Mouse (Mus musculus): ENCODE data around the gene Per1. TPM values are rescaled to one million over a fixed set of nuclear protein-coding genes. Genes with fewer than 3 reads are reported as not detected.

Gene Per1
- total RNA-seq, 4 experiments from 2014 or later: 105 to 140 (median 114) TPM

GRCm38 (mm10) chr11:69111051-69111810 lies 16.2 kb downstream of the Per1 start:
- no peak for DNase-seq (ENCODE audit: low spot score in 2 of 2)

- no peak for DNase-seq (ENCODE audit: low spot score in 2 of 2)
Observed at GRCm38 (mm10) chr11:69111865-69112264, 16.8 kb downstream of the Per1 start.

GRCm38 (mm10) chr11:69114018-69114417 lies 19.0 kb downstream of the Per1 start:
- DNase-seq (ENCODE audit: low spot score in 2 of 2): no peak

DNA sequence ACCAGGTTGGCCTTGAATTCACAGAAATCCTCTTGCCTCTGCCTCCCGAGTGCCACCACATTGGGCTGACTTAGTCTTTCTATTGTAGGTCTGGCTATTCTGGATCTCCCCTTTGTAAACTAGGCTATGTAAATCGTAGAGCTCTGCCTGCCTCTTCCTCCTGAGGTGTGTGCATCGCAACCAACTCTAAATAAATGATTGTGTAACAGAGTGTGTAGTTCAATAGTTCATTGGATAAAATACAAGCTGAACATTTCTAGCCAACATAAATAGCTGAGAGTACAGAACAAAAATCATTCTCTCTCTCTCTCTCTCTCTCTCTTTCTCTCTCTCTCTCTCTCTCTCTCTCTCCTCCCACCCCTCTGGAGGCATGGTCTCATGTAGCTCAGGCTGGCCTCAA lies 19.6 kb downstream of the Per1 start:
- DNase-seq (ENCODE audit: low spot score in 2 of 2): no peak

GRCm38 (mm10) chr11:69116843-69117242 lies 21.8 kb downstream of the Per1 start:
- no peak for DNase-seq (ENCODE audit: low spot score in 2 of 2)

DNA sequence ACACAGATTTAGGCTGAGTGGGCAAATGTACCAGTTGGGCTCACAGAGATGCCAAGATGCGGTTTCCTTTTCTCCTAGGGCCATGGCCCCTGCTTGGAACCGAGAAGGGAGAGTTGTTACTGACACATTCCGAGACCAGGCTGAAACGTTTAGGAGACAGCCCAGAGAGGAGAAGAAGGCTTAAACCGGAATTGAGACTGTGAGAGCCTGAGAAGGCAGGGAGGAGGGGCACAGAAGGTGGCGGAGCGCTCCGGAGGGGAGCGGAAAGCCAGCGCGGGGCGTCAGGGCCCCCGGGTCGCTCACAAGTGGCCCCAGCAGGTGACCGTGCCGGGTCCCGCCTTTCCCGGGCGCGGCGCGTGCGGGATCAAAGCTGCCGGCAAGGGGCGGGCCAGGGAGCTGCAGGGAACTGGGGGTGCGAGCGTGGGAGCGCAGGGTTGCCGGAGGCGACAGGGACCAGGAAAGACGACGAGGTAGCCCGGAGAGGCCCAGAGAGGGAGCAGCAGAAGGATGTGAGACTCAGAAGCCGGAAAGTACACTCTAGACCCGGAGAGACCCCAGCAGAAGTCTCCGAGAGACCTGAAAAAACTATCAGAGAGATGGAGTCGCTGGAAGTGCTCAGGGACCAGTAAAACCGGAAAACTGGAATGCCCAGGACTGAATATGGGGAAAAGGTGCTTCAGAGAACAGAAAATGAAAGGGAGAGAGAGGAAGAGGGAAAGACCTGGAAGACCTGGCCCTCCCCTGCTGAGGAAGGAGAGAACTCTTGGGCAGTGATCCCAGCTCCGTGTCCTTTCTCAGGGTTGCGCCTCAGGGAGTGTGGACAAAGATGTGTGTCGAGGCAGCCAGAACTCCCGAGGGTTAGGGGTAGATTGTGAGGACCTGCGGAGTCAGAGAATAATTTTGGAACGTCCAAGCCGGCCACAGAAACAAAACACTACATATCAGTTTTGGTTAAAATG lies 23.0 kb downstream of the Per1 start:
- DNase-seq (ENCODE audit: low spot score in 2 of 2): no peak

GRCm38 (mm10) chr11:69118765-69119164 lies 23.7 kb downstream of the Per1 start:
- DNase-seq (ENCODE audit: low spot score in 2 of 2): peak in 1 of 2 experiments; percentile 89

DNA sequence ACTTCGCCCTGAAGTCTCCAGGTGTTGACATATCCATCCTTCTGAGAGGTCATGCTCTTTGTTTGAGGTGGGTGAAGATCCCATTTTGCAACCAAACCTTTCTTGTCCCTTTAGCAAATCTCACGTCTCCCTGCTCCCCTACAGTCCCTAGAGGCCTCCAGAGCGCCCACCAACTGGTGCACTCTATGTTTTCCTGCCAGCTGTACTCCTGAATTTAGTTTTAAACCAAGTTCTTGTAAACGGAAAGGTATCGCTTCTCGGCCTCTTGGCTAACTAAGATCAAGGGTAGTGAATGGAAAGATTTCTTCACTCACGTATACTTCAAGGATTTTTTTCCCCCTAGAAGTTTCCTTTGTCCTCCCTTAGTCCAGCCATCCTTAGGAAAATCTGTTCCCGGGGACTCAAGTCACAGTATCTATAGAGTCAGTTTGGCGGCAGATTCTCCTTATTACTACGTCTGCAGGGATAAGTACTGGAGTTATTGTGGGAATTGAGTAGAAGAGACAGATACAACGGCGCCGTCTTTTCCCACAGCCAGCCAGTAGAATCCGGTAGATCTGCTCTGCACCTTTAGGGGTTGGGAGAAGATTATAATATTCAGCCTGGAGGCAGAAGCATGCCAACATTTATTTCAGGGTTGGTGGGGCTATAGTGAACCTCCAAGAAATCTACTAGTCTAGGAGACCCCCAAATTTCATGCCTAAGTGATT lies 24.6 kb downstream of the Per1 start:
- no peak for DNase-seq (ENCODE audit: low spot score in 2 of 2)

- DNase-seq (ENCODE audit: low spot score in 2 of 2): no peak
Observed at GRCm38 (mm10) chr11:69120221-69121000, 25.4 kb downstream of the Per1 start, which contains the start of gene Hes7. Gene Hes7 (plus strand): TSS chr11:69120404.

DNA sequence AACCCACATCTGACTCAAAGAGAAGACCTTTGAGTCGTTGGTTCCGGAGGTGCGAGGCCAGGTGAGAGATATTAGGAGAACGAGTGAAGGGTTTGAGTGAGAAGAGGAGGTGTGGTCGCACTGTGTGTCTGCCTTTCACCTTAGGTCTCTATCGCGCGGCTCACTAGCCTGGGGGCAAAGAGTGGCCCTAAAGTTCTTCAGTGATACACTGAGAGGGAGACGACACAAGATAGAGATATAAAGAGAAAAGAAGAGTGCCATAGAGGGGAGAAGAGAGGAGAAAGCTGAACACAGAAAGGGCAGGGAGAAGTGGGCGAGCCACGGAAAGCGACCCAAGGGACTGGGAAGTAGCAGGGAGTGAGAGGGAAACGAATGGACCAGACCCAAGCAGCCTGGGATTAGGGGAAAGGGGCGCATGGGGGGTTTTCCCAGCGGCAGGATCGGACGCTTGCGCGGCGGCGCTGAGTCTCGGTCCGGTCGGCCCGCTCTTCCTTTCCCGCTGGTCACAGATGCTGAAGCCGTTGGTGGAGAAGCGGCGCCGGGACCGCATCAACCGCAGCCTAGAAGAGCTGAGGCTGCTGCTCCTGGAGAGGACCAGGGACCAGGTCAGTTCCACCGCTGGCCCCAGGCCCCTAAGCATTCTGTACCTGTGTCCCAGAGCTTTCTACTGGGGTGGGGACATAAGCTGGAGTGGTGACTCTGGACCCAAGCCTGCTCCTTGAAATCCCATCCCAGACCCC lies 26.2 kb downstream of the Per1 start:
- no peak for DNase-seq (ENCODE audit: low spot score in 2 of 2)

GRCm38 (mm10) chr11:69121741-69122335 lies 26.8 kb downstream of the Per1 start:
- DNase-seq (ENCODE audit: low spot score in 2 of 2): no peak

DNA sequence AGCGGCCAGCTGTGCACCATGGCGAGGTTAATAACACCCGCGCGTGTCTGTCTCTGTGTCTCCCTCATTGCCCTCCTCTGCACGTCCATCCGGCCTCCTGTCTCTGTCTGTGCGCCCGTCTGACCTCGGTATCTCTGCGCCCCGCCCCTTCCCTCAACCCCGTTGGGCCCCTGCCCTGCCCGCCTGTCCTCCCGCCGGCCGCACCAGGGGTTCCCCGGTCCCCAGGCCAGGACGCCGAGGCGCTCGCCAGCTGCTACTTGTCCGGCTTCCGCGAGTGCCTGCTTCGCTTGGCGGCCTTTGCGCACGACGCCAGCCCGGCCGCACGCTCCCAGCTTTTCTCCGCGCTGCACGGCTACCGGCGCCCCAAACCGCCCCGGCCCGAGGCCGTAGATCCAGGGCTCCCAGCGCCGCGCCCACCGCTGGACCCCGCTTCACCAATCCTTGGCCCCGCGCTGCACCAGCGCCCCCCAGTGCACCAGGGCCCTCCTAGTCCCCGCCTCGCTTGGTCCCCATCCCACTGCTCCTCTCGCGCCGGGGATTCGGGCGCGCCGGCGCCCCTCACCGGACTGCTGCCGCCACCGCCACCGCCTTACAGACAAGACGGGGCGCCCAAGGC lies 27.4 kb downstream of the Per1 start, which contains the start of gene 9130213A22Rik:
Gene 9130213A22Rik (minus strand): TSS at position 254 of the 616 bp plus-strand sequence.
- DNase-seq (ENCODE audit: low spot score in 2 of 2): peak; percentile 79 to 81

GRCm38 (mm10) chr11:69123056-69123692 lies 28.2 kb downstream of the Per1 start:
- peak; percentile 86 to 97 for DNase-seq (ENCODE audit: low spot score in 2 of 2)

GRCm38 (mm10) chr11:69123693-69124497 lies 28.9 kb downstream of the Per1 start:
- DNase-seq (ENCODE audit: low spot score in 2 of 2): peak; percentile 82 to 97

GRCm38 (mm10) chr11:69124498-69124847 lies 29.5 kb downstream of the Per1 start:
- no peak for DNase-seq (ENCODE audit: low spot score in 2 of 2)

DNA sequence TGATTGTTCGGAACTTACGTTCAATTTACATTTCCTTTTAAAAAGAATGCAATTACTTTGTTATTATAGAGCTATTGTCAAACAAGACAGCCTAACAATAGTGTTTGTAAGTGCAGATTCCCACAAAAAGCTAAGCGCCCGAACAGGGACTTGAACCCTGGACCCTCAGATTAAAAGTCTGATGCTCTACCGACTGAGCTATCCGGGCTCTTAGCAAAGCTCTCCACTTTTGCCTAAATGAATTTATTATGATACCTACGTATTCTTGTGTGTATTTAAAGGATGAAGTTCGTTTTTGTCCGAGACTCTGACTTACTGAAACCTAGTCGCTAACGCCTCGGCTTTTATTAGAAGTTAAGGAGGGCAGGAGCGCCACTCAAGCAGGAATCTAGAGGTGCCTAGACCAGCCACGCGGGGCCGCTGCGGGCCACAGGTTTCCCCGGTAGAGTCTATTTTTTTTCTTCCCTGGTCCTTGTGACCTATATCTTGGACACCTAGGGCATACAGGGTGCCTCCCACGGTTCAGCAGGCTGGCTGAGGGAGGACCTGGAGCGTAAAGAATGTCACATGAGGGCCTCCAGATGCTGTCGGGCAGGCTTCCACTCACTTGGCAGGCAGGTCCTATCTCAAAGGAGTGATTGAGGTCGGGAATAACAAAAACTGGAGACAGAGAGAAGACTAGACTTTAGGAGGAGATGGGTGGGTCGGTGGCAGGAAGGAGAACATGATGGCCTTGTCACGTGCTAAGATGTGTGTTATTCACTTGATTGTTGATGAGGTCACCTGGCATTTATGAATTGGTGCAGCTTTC lies 30.2 kb downstream of the Per1 start:
- DNase-seq (ENCODE audit: low spot score in 2 of 2): peak; percentile 74 to 80

GRCm38 (mm10) chr11:69125852-69125918 lies 30.7 kb downstream of the Per1 start, which contains the start of gene Aloxe3:
Gene Aloxe3 (plus strand): TSS chr11:69125896.
- DNase-seq (ENCODE audit: low spot score in 2 of 2): no peak
